Mouse (Mus musculus): Measurements from ENCODE around the gene Themis. TPM values are rescaled to one million over a fixed set of nuclear protein-coding genes. Genes with fewer than 3 reads are reported as not detected.

Gene Themis
- not detected in 2 replicates for polyA plus RNA-seq (2015; fragmentation: Nextera tagmentation; extraction: Ambion mirVana)

GRCm38 (mm10) chr10:28668261-28668660 is at the start of gene Themis:
TSS of gene Themis (plus strand) at chr10:28668360.

All from neural tube, postnatal 0 days (tissue).